Mouse (Mus musculus) MEL (cell line): ENCODE measurements around the gene Megf9. TPM values are rescaled to one million over a fixed set of nuclear protein-coding genes. Genes with fewer than 3 reads are reported as not detected.

Experiments used
- DNase-seq: peaks from one replicate; pipeline ENCODE4 v3.0.0; 2011; ENCODE audit warnings: low read depth, low spot score
- H3K27ac ChIP-seq: 2 replicates; pipeline ENCODE4 v1.5.1; 2012; ENCODE audit warnings: low read depth, mild to moderate bottlenecking, control low read depth, low read length, moderate library complexity; ENCODE audit not compliant: control insufficient read depth
- H3K27me3 ChIP-seq, 2 experiments: fragments of 150-350 bp in 1 of 2; sonication (generic) in 1 of 2; 2 replicates each; pipeline ENCODE4 v1.6.1; 2012; ENCODE audit warnings: low read length in 2 of 2, mild to moderate bottlenecking in 2 of 2, improper control_type of control experiment in 1 of 2, moderate library complexity in 1 of 2; ENCODE audit not compliant: insufficient read depth in 2 of 2, control insufficient read depth in 1 of 2
- H3K36me3 ChIP-seq, 2 experiments: 2 replicates each; pipeline ENCODE4 v1.6.1; 2012 to 2014; ENCODE audit warnings: low read length in 2 of 2, improper control_type of control experiment in 1 of 2, inconsistent platforms in 1 of 2, mild to moderate bottlenecking in 1 of 2; ENCODE audit not compliant: insufficient read depth in 2 of 2, control insufficient read depth in 1 of 2
- H3K4me1 ChIP-seq, 2 experiments: fragments of 150-350 bp in 1 of 2; sonication (generic) in 1 of 2; 2 replicates each; pipeline ENCODE4 v1.6.1; 2012; ENCODE audit warnings: low read length in 2 of 2, improper control_type of control experiment in 1 of 2, mild to moderate bottlenecking in 1 of 2; ENCODE audit not compliant: insufficient read depth in 2 of 2, control insufficient read depth in 1 of 2
- H3K4me3 ChIP-seq, 2 experiments: fragments of 150-350 bp in 1 of 2; sonication (generic) in 1 of 2; 2 replicates each; pipeline ENCODE4 v1.5.1; 2012; ENCODE audit warnings: low read depth in 2 of 2, low read length in 2 of 2, mild to moderate bottlenecking in 2 of 2, moderate library complexity in 2 of 2, control low read depth in 1 of 2, improper control_type of control experiment in 1 of 2; ENCODE audit not compliant: control insufficient read depth in 1 of 2, insufficient read depth in 1 of 2
- H3K79me2 ChIP-seq: 2 replicates; pipeline ENCODE4 v1.6.1; 2012; ENCODE audit warnings: mild to moderate bottlenecking, low read length, moderate library complexity; ENCODE audit not compliant: control insufficient read depth, poor library complexity, insufficient read depth
- H3K9ac ChIP-seq: 2 replicates; pipeline ENCODE4 v1.6.1; 2012; ENCODE audit warnings: low read depth, mild to moderate bottlenecking, control low read depth, low read length, moderate library complexity; ENCODE audit not compliant: control insufficient read depth, poor library complexity, severe bottlenecking
- H3K9me3 ChIP-seq: fragments of 150-350 bp; sonication (generic); replicated peaks from 2 replicates; pipeline ENCODE4 v1.6.1; 2012; ENCODE audit warnings: mild to moderate bottlenecking, low read length, improper control_type of control experiment, moderate library complexity; ENCODE audit not compliant: insufficient read depth
- BHLHE40 ChIP-seq: IDR thresholded peaks from 2 replicates; pipeline ENCODE4 v1.6.1; 2012; ENCODE audit warnings: low read depth, mild to moderate bottlenecking, inconsistent platforms, low read length, improper control_type of control experiment, borderline replicate concordance
- CHD1 ChIP-seq: IDR thresholded peaks from 2 replicates; pipeline ENCODE4 v1.6.1; 2012; ENCODE audit warnings: low read depth, mild to moderate bottlenecking, inconsistent platforms, low read length, improper control_type of control experiment
- GATA1 ChIP-seq: IDR thresholded peaks from 2 replicates; pipeline ENCODE4 v1.6.1; 2011; ENCODE audit warnings: low read depth, low read length, improper control_type of control experiment
- HCFC1 ChIP-seq: IDR thresholded peaks from 2 replicates; pipeline ENCODE4 v1.6.1; 2012; ENCODE audit warnings: low read depth, mild to moderate bottlenecking, inconsistent platforms, low read length, improper control_type of control experiment, moderate library complexity
- MAFK ChIP-seq: IDR thresholded peaks from 2 replicates; pipeline ENCODE4 v1.6.1; 2011; ENCODE audit warnings: low read depth, mild to moderate bottlenecking, low read length, improper control_type of control experiment, borderline replicate concordance
- MAZ ChIP-seq: IDR thresholded peaks from 2 replicates; pipeline ENCODE4 v1.6.1; 2012; ENCODE audit warnings: low read depth, mild to moderate bottlenecking, inconsistent platforms, low read length, improper control_type of control experiment
- MXI1 ChIP-seq: IDR thresholded peaks from 2 replicates; pipeline ENCODE4 v1.6.1; 2011; ENCODE audit warnings: mild to moderate bottlenecking, low read depth, low read length, improper control_type of control experiment
- MYB ChIP-seq: IDR thresholded peaks from 2 replicates; pipeline ENCODE4 v1.6.1; 2011; ENCODE audit warnings: mild to moderate bottlenecking, low read depth, low read length, improper control_type of control experiment
- NELFE ChIP-seq: IDR thresholded peaks from 2 replicates; pipeline ENCODE4 v1.6.1; 2011; ENCODE audit warnings: low read depth, low read length, improper control_type of control experiment
- POLR2AphosphoS5 ChIP-seq: IDR thresholded peaks from 2 replicates; pipeline ENCODE4 v1.6.1; 2012; ENCODE audit warnings: low read depth, borderline replicate concordance, mild to moderate bottlenecking, inconsistent platforms, low read length, moderate library complexity, mixed read lengths
- RCOR1 ChIP-seq: IDR thresholded peaks from 2 replicates; pipeline ENCODE4 v1.6.1; 2012; ENCODE audit warnings: low read depth, mild to moderate bottlenecking, inconsistent platforms, low read length, improper control_type of control experiment
- SIN3A ChIP-seq: IDR thresholded peaks from 2 replicates; pipeline ENCODE4 v1.6.1; 2012; ENCODE audit warnings: low read length, improper control_type of control experiment, inconsistent platforms
- SMC3 ChIP-seq: IDR thresholded peaks from 2 replicates; pipeline ENCODE4 v1.6.1; 2011; ENCODE audit warnings: low read depth, low read length, improper control_type of control experiment
- TCF12 ChIP-seq: IDR thresholded peaks from 2 replicates; pipeline ENCODE4 v1.6.1; 2014; ENCODE audit warnings: low read depth, mild to moderate bottlenecking, inconsistent platforms, low read length, improper control_type of control experiment, moderate library complexity
- USF2 ChIP-seq, 2 experiments: IDR thresholded peaks; 2 replicates each; pipeline ENCODE4 v1.6.1; 2011 to 2012; ENCODE audit warnings: improper control_type of control experiment in 2 of 2, low read length in 2 of 2, borderline replicate concordance in 1 of 2, inconsistent platforms in 1 of 2, low read depth in 1 of 2, mild to moderate bottlenecking in 1 of 2; ENCODE audit not compliant: insufficient read depth in 1 of 2
- ZC3H11A ChIP-seq: IDR thresholded peaks from 2 replicates; pipeline ENCODE4 v1.6.1; 2012; ENCODE audit warnings: low read depth, mild to moderate bottlenecking, inconsistent platforms, low read length, improper control_type of control experiment
- ZKSCAN1 ChIP-seq: IDR thresholded peaks from 2 replicates; pipeline ENCODE4 v1.6.1; 2012; ENCODE audit warnings: low read depth, mild to moderate bottlenecking, inconsistent platforms, low read length, improper control_type of control experiment, moderate library complexity
- ZNF384 ChIP-seq: IDR thresholded peaks from 2 replicates; pipeline ENCODE4 v1.6.1; 2012; ENCODE audit warnings: low read depth, mild to moderate bottlenecking, inconsistent platforms, low read length, improper control_type of control experiment
- polyA plus RNA-seq, 2 experiments: library from polyadenylated mRNA; stranded (reverse) in 1 of 2; unstranded in 1 of 2; fragments of >175 nt in 1 of 2; fragments of >200 nt in 1 of 2; gene quantifications; 2 replicates each; pipeline versions ENCODE4 v1.2.1 to v1.2.4; 2012; ENCODE audit warnings: low replicate concordance in 2 of 2, low read depth in 1 of 2; ENCODE audit not compliant: insufficient read length in 2 of 2, insufficient read depth in 1 of 2, missing spikeins in 1 of 2
- total RNA-seq: library from RNA; depleted of rRNA; stranded (reverse); fragments of 300-350 nt; gene quantifications from 2 replicates; pipeline ENCODE4 v1.2.3, GENCODE M21; 2012

Megf9 gene
- total and polyA plus RNA-seq, 3 experiments: 2.1 to 3.2 TPM; not detected in 1

- TF ChIP-seq USF2 (IDR thresholded peaks at IDR 0.05; ENCODE audit: borderline replicate concordance in 1 of 2, insufficient read depth in 1 of 2, low read depth in 1 of 2, low read length in 2 of 2): no peak
- 0 out of 2 replicates have a peak, but pooled peaks have one; percentile 28 for TF ChIP-seq GATA1
- no peak for TF ChIP-seq ZC3H11A
- TF ChIP-seq MAFK: no peak
Measured at GRCm38 (mm10) chr4:70535711-70536311, 1.0 kb upstream of the Megf9 start (continued).

GRCm38 (mm10) chr4:70535289-70535688 is 494 bp upstream of the Megf9 start:
- no peaks in the 10 kb centered on the region; the same call in 1 of the 2 replicates for H3K79me2 ChIP-seq
- H3K27me3 ChIP-seq: no peaks in the 10 kb centered on the region
- H3K9me3 ChIP-seq: no peaks in the 10 kb centered on the region
- peak overlapping the region; percentile 89 for H3K9ac ChIP-seq
- H3K27ac ChIP-seq: peak overlapping the region; percentile 46; the same call in 1 of the 2 replicates
- TF ChIP-seq MXI1 (peak; percentile 34; the same call in 1 of the 2 replicates), NELFE (no peak)
- peak overlapping the region; percentile 81 to 90 for H3K4me3 ChIP-seq
- no peak for DNase-seq
- peaks cover 7 to 25% of the 10 kb centered on the region in 2 experiments for H3K4me1 ChIP-seq
- peaks cover 0 to 27% of the 10 kb centered on the region in 2 experiments; a peak in 2 of 4 replicates for H3K36me3 ChIP-seq

GRCm38 (mm10) chr4:70534078-70534890 is 511 bp downstream of the Megf9 start:
- peak overlapping the region; percentile 63 for H3K9ac ChIP-seq
- TF ChIP-seq TCF12: no peak
- TF ChIP-seq MAFK: no peak
- TF ChIP-seq MAZ: no peak
- TF ChIP-seq BHLHE40: no peak
- no peak for TF ChIP-seq ZKSCAN1
- no peak for TF ChIP-seq RCOR1
- TF ChIP-seq HCFC1: no peak
- 0 out of 2 replicates have a peak, but pooled peaks have one; percentile 44 for TF ChIP-seq CHD1
- no peak for TF ChIP-seq SMC3
- TF ChIP-seq SIN3A: peak; percentile 37; the same call in 1 of the 2 replicates
- TF ChIP-seq POLR2AphosphoS5: no peak
- TF ChIP-seq ZNF384: no peak
- no peak for TF ChIP-seq MYB
- TF ChIP-seq, all 39 proteins: peak for 2
- H3K9me3 ChIP-seq: no peaks in the 10 kb centered on the region
- peak; percentile 46 for DNase-seq
- H3K27me3 ChIP-seq: no peaks in the 10 kb centered on the region
- no peak overlapping the region for H3K27ac ChIP-seq
- peaks cover 7 to 26% of the 10 kb centered on the region in 2 experiments for H3K4me1 ChIP-seq
- H3K36me3 ChIP-seq: peaks cover 0 to 27% of the 10 kb centered on the region in 2 experiments; a peak in 2 of 4 replicates
- H3K79me2 ChIP-seq: no peaks in the 10 kb centered on the region; the same call in 1 of the 2 replicates
- peak overlapping the region; percentile 79 to 81 for H3K4me3 ChIP-seq
